Mouse (Mus musculus) megakaryocyte-erythroid progenitor cell, adult 5 weeks (primary cell): ENCODE results near the gene Slc10a3. TPM values are rescaled to one million over a fixed set of nuclear protein-coding genes. Genes with fewer than 3 reads are reported as not detected.

Experiments
- polyA plus RNA-seq: library from polyadenylated mRNA; stranded (reverse); fragments of >175 nt; gene quantifications from 2 replicates; pipeline ENCODE4 v1.2.3, GENCODE M21; 2012

The Slc10a3 gene
- 4.5 and 5.4 TPM in 2 replicates for polyA plus RNA-seq

GRCm38 (mm10) chrX:74372888-74373549 is at the start of gene Slc10a3, which contains the start of gene Ubl4a:
Gene Slc10a3, minus strand, starts transcription at chrX:74373349.
Gene Ubl4a, minus strand, starts transcription at chrX:74373218.

GRCm38 (mm10) chrX:74392535-74393443 is 19.6 kb upstream of the Slc10a3 start, which contains the start of the genes Fam3a and Ikbkg:
Gene Fam3a, minus strand, starts transcription at chrX:74393272.
Gene Ikbkg, plus strand, starts transcription at chrX:74393290.

GRCm38 (mm10) chrX:74353467-74353770 is 19.7 kb downstream of the Slc10a3 start, which contains the start of gene Lage3:
Gene Lage3, minus strand, starts transcription at chrX:74353618.

GRCm38 (mm10) chrX:74328725-74329161 is 44.4 kb downstream of the Slc10a3 start, which contains the start of gene Plxna3:
Gene Plxna3, plus strand, starts transcription at chrX:74329066.

Other genes starting within 250 kb of the Slc10a3 start
- not detected in 2 replicates for gene Opn1mw, start 245.9 kb downstream of the Slc10a3 start, polyA plus RNA-seq
- gene Mecp2, start 238.0 kb downstream of the Slc10a3 start, polyA plus RNA-seq, result 33.5 and 42.0 TPM in 2 replicates
- not detected in 2 replicates for gene Tex28, start 205.5 kb downstream of the Slc10a3 start, polyA plus RNA-seq
- gene Tktl1, start 196.1 kb downstream of the Slc10a3 start, polyA plus RNA-seq, result not detected in 2 replicates
- 125 and 148 TPM in 2 replicates for gene Flna, start 123.5 kb downstream of the Slc10a3 start, polyA plus RNA-seq
- 42.2 TPM in 2 replicates for gene Emd, start 118.7 kb downstream of the Slc10a3 start, polyA plus RNA-seq
- 1,371 and 1,458 TPM in 2 replicates for gene Rpl10, start 102.5 kb downstream of the Slc10a3 start, polyA plus RNA-seq
- gene Taz, start 91.4 kb downstream of the Slc10a3 start, polyA plus RNA-seq, result 34.8 and 36.9 TPM in 2 replicates
- gene Dnase1l1, start 91.0 kb downstream of the Slc10a3 start, polyA plus RNA-seq, result 0.47 and 1.2 TPM in 2 replicates
- 15.5 and 20.0 TPM in 2 replicates for gene Atp6ap1, start 76.3 kb downstream of the Slc10a3 start, polyA plus RNA-seq
- 35.5 and 48.6 TPM in 2 replicates for gene Gdi1, start 68.4 kb downstream of the Slc10a3 start, polyA plus RNA-seq
- gene Fam50a, start 60.3 kb downstream of the Slc10a3 start, polyA plus RNA-seq, result 34.9 and 43.8 TPM in 2 replicates
- gene Plxna3, start 44.3 kb downstream of the Slc10a3 start, polyA plus RNA-seq, result 4.6 and 6.7 TPM in 2 replicates
- 5.9 and 6.9 TPM in 2 replicates for gene Lage3, start 19.7 kb downstream of the Slc10a3 start, polyA plus RNA-seq
- 31.2 and 32.6 TPM in 2 replicates for gene Ubl4a, start 131 bp downstream of the Slc10a3 start, polyA plus RNA-seq
- 6.1 and 7.7 TPM in 2 replicates for gene Fam3a, start 19.9 kb upstream of the Slc10a3 start, polyA plus RNA-seq
- gene Ikbkg, start 19.9 kb upstream of the Slc10a3 start, polyA plus RNA-seq, result 9.2 and 10.3 TPM in 2 replicates
- 19.5 and 27.3 TPM in 2 replicates for gene G6pdx, start 55.8 kb upstream of the Slc10a3 start, polyA plus RNA-seq
- gene Gm6880, start 108.0 kb upstream of the Slc10a3 start, polyA plus RNA-seq, result not detected in 2 replicates
- not detected in 2 replicates for gene Olfr1326-ps1, start 201.5 kb upstream of the Slc10a3 start, polyA plus RNA-seq
- gene Olfr1325, start 219.3 kb upstream of the Slc10a3 start, polyA plus RNA-seq, result not detected in 2 replicates